Mouse (Mus musculus): ENCODE measurements at regions not wholly inside any gene's neighbourhood (a gene's known extent, or its start where the extent isn't known, plus 50 kb on each side); places are given as distances from the start of the nearest gene placed in this dataset.

DNA sequence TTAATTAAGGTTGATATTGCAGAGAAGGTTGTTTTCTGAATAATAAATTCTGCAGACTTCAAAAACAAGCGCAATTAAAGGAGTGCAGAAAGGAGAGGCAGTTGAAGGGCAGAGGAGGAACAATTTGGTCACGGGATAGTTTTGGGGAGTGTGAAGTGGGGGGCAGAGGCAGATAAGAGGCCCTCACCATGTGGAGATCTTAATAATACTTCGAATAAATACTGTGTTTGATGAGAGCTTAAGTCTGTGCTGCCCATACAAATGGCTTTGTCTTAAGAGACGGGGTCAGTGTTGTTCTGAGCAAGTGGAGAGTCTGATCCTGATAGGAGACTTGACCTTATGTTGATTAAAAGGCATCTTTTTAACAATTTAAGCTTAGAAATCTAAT lies 221.5 kb upstream of the Ppp2r3a start:
- TF ChIP-seq CTCF (IDR thresholded peaks at IDR 0.05; ENCODE audit: low read depth) (no peak), EP300 (optimal IDR thresholded peaks at IDR 0.05) (no peak)
